Mouse (Mus musculus): Measurements from ENCODE around the gene Scamp5. TPM values are rescaled to one million over a fixed set of nuclear protein-coding genes. Genes with fewer than 3 reads are reported as not detected.

Gene Scamp5
- polyA plus RNA-seq, 1 experiment from 2014 or later = 13.7 TPM

- Histone ChIP-seq H3K4me1 (replicated peaks; ENCODE audit: control insufficient read depth, insufficient read depth, low read length) (peaks cover 29% of the 10 kb centered on the region), H3K4me3 (ENCODE audit: low read depth, low read length) (no peak overlapping the region), H3K27ac (ENCODE audit: low read depth) (peak overlapping the region; percentile 97), H3K36me3 (ENCODE audit: control insufficient read depth, insufficient read depth, low read length) (no peaks in the 10 kb centered on the region), H3K9me3 (ENCODE audit: control insufficient read depth, low read length) (no peaks in the 10 kb centered on the region), H3K9ac (ENCODE audit: low read length) (peak overlapping the region; percentile 29; the same call in 1 of the 2 replicates), H3K27me3 (replicated peaks; ENCODE audit: control insufficient read depth, insufficient read depth, low read length) (no peaks in the 10 kb centered on the region), H3K4me2 (ENCODE audit: low read length) (peak overlapping the region; percentile 35)
- DNase-seq (ENCODE audit: low spot score) (peak; percentile 85), ATAC-seq (replicated peaks; ENCODE audit: low FRiP score, low TSS enrichment, low read depth) (peak; percentile 86)
- WGBS = 18% methylated on average over 20 of the region's 20 CpGs
Observed at GRCm38 (mm10) chr9:57420321-57421120, 47.3 kb downstream of the Scamp5 start.

- Histone ChIP-seq H3K4me1 (replicated peaks; ENCODE audit: control insufficient read depth, insufficient read depth, low read length) (peaks cover 29% of the 10 kb centered on the region), H3K9me3 (ENCODE audit: control insufficient read depth, low read length) (no peaks in the 10 kb centered on the region), H3K4me2 (ENCODE audit: low read length) (peak overlapping the region; percentile 35; the same call in 1 of the 2 replicates), H3K27ac (ENCODE audit: low read depth) (peak overlapping the region; percentile 97), H3K27me3 (replicated peaks; ENCODE audit: control insufficient read depth, insufficient read depth, low read length) (no peaks in the 10 kb centered on the region), H3K36me3 (ENCODE audit: control insufficient read depth, insufficient read depth, low read length) (no peaks in the 10 kb centered on the region), H3K9ac (ENCODE audit: low read length) (no peak overlapping the region), H3K4me3 (ENCODE audit: low read depth, low read length) (no peak overlapping the region)
- DNase-seq (ENCODE audit: low spot score) (no peak), ATAC-seq (replicated peaks; ENCODE audit: low FRiP score, low TSS enrichment, low read depth) (no peak)
- 77% methylated on average over 16 of the region's 16 CpGs for WGBS
Observed at GRCm38 (mm10) chr9:57419521-57420267, 48.2 kb downstream of the Scamp5 start.

DNA sequence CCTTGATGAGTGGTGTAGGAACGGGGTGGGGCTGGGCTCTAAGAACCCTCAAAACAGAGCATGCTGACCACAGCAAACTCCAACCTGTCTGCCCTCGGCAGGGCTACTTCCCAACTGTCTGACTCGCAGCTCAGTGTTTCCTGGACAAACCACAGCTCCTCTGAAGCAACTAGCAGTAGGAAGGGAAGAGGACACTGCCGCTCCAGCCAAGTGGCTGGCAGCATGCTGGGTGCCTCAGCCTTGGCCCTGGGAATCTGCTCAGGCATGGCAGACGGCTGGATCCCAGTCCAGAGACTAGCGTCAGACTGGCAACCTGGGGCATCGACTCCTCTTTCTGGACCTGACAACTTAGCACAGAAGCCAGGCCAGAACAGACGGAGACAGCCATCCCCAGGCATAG, 50.5 kb downstream of the Scamp5 start:
- ATAC-seq (replicated peaks; ENCODE audit: low FRiP score, low TSS enrichment, low read depth) = no peak
- 76% methylated on average over 8 of the region's 8 CpGs for WGBS
- peaks cover 29% of the 10 kb centered on the region for H3K4me1 ChIP-seq (replicated peaks; ENCODE audit: control insufficient read depth, insufficient read depth, low read length)

DNA sequence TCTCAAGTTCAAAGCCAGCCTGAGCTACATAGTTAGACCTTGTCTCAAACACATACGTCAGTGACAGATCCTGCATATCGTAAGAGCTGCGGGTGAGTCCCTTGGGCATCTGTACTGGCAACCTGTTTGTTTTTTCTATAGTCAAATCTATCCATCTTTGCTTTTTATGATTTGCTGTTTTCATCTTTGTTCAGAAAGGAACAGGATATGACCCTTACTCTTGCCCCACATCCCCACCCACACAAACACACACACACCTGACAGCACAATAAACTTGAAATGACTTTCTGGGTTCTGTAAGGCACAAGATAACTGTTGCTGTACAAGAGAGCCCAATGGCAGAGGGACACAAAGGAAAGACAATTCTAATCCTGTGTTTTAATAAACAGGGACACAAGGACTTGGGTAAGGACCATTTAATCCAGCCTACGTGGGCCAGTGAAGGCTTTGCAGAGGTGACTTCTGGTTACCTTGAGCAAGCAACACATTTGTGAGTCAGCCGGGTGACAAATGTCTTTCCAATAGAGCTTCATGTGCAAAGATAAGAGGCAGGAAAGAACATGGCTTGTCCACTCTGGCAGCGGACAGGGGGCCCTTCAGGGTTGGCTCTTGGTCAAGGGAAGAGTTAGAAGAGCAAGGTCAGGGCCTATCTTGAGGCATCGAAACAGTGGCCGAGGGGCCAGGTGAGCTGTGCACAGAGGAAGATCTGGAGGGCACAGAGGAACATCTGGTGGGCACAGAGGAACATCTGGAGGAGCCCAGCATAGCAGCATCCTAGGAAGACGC, 60.5 kb downstream of the Scamp5 start:
- no peak overlapping the region for H3K4me3 ChIP-seq (ENCODE audit: low read depth, low read length)
- no peaks in the 10 kb centered on the region for H3K27me3 ChIP-seq (replicated peaks; ENCODE audit: control insufficient read depth, insufficient read depth, low read length)
- no peaks in the 10 kb centered on the region for H3K9me3 ChIP-seq (ENCODE audit: control insufficient read depth, low read length)
- no peak overlapping the region for H3K4me2 ChIP-seq (ENCODE audit: low read length)
- no peaks in the 10 kb centered on the region for H3K4me1 ChIP-seq (replicated peaks; ENCODE audit: control insufficient read depth, insufficient read depth, low read length)
- H3K27ac ChIP-seq (ENCODE audit: low read depth) = no peak overlapping the region
- WGBS = 87% methylated on average over 9 of the region's 9 CpGs
- ATAC-seq (replicated peaks; ENCODE audit: low FRiP score, low TSS enrichment, low read depth) (no peak), DNase-seq (ENCODE audit: low spot score) (no peak)
- H3K36me3 ChIP-seq (ENCODE audit: control insufficient read depth, insufficient read depth, low read length) = no peaks in the 10 kb centered on the region
- H3K9ac ChIP-seq (ENCODE audit: low read length) = no peak overlapping the region

More for the DNA sequence above, 50.5 kb downstream of the Scamp5 start:
- no peaks in the 10 kb centered on the region for H3K27me3 ChIP-seq (replicated peaks; ENCODE audit: control insufficient read depth, insufficient read depth, low read length)
- no peaks in the 10 kb centered on the region for H3K9me3 ChIP-seq (ENCODE audit: control insufficient read depth, low read length)
- H3K27ac ChIP-seq (ENCODE audit: low read depth) = no peak overlapping the region
- no peak for DNase-seq (ENCODE audit: low spot score)
- H3K4me2 ChIP-seq (ENCODE audit: low read length) = no peak overlapping the region
- H3K9ac ChIP-seq (ENCODE audit: low read length) = no peak overlapping the region
- no peak overlapping the region for H3K4me3 ChIP-seq (ENCODE audit: low read depth, low read length)
- H3K36me3 ChIP-seq (ENCODE audit: control insufficient read depth, insufficient read depth, low read length) = peaks cover 4% of the 10 kb centered on the region; the same call in 1 of the 2 replicates

DNA sequence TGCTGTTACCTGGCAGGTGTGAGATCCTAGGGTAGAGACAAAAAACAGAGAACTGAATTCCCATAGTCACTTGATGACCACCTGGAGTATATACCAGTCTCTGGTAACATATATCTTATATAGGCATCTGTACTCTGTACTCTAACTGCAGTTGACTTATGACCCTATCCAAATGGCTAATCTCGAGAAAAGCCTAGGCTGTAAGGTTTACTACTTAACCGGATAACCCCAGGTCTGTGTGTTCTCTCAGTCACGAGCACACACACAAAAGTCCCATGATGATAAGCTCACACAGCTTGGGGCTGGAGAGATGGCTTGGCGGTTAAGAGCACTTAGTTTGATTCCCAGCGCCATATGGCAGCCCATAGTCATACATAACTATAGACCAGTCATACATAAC, 61.5 kb downstream of the Scamp5 start:
- no peaks in the 10 kb centered on the region for H3K9me3 ChIP-seq (ENCODE audit: control insufficient read depth, low read length)
- DNase-seq (ENCODE audit: low spot score) (no peak), ATAC-seq (replicated peaks; ENCODE audit: low FRiP score, low TSS enrichment, low read depth) (no peak)
- no peak overlapping the region for H3K27ac ChIP-seq (ENCODE audit: low read depth)
- no peaks in the 10 kb centered on the region for H3K27me3 ChIP-seq (replicated peaks; ENCODE audit: control insufficient read depth, insufficient read depth, low read length)
- no peaks in the 10 kb centered on the region for H3K4me1 ChIP-seq (replicated peaks; ENCODE audit: control insufficient read depth, insufficient read depth, low read length)
- no peak overlapping the region for H3K4me2 ChIP-seq (ENCODE audit: low read length)
- H3K9ac ChIP-seq (ENCODE audit: low read length) = no peak overlapping the region
- H3K4me3 ChIP-seq (ENCODE audit: low read depth, low read length) = no peak overlapping the region
- WGBS = 81% methylated on average over 5 of the region's 5 CpGs
- no peaks in the 10 kb centered on the region for H3K36me3 ChIP-seq (ENCODE audit: control insufficient read depth, insufficient read depth, low read length)

DNA sequence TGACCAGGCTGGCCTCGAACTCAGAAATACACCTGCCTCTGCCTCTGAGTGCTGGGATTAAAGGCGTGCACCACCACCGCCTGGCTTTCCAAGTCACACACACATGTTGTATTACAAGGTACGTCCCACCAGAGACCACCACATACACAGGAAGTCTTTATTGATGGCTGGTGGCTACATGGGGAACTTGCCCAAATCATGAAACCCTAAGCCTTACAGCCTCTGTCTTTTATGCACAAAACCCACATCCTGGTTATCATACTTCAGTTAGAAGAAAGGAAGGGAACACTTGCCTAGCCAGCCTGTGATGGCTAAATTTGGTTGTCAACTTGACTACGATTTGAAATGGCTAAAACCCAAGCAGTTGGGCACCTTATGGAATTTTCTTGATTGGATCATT, 63.8 kb downstream of the Scamp5 start:
- Histone ChIP-seq H3K27ac (ENCODE audit: low read depth) (no peak overlapping the region), H3K36me3 (ENCODE audit: control insufficient read depth, insufficient read depth, low read length) (no peaks in the 10 kb centered on the region), H3K4me1 (replicated peaks; ENCODE audit: control insufficient read depth, insufficient read depth, low read length) (no peaks in the 10 kb centered on the region), H3K9ac (ENCODE audit: low read length) (no peak overlapping the region), H3K4me2 (ENCODE audit: low read length) (no peak overlapping the region), H3K27me3 (replicated peaks; ENCODE audit: control insufficient read depth, insufficient read depth, low read length) (no peaks in the 10 kb centered on the region), H3K4me3 (ENCODE audit: low read depth, low read length) (no peak overlapping the region), H3K9me3 (ENCODE audit: control insufficient read depth, low read length) (peaks cover 10% of the 10 kb centered on the region)
- WGBS = 90% methylated on average over 5 of the region's 5 CpGs
- no peak for ATAC-seq (replicated peaks; ENCODE audit: low FRiP score, low TSS enrichment, low read depth)
- DNase-seq (ENCODE audit: low spot score) = no peak

GRCm38 (mm10) chr9:57402318-57403251, 65.3 kb downstream of the Scamp5 start:
- peaks cover 14% of the 10 kb centered on the region for H3K9me3 ChIP-seq (ENCODE audit: control insufficient read depth, low read length)
- ATAC-seq (replicated peaks; ENCODE audit: low FRiP score, low TSS enrichment, low read depth) (no peak; the same call in 1 of the 2 replicates), DNase-seq (ENCODE audit: low spot score) (no peak)
- no peaks in the 10 kb centered on the region for H3K27me3 ChIP-seq (replicated peaks; ENCODE audit: control insufficient read depth, insufficient read depth, low read length)
- no peak overlapping the region for H3K9ac ChIP-seq (ENCODE audit: low read length)
- H3K4me2 ChIP-seq (ENCODE audit: low read length) = no peak overlapping the region
- WGBS = 81% methylated on average over 15 of the region's 15 CpGs
- H3K4me3 ChIP-seq (ENCODE audit: low read depth, low read length) = no peak overlapping the region
- no peaks in the 10 kb centered on the region for H3K4me1 ChIP-seq (replicated peaks; ENCODE audit: control insufficient read depth, insufficient read depth, low read length)
- no peaks in the 10 kb centered on the region for H3K36me3 ChIP-seq (ENCODE audit: control insufficient read depth, insufficient read depth, low read length)
- H3K27ac ChIP-seq (ENCODE audit: low read depth) = no peak overlapping the region

Measured in intestine, embryonic 14.5 days (tissue).